Mouse (Mus musculus) liver, postnatal 0 days (tissue): ENCODE measurements at regions not wholly inside any gene's neighbourhood (a gene's known extent, or its start where the extent isn't known, plus 50 kb on each side); places are given as distances from the start of the nearest gene placed in this dataset.

ENCODE experiments used
- CTCF ChIP-seq: sonication (generic); IDR thresholded peaks from 2 replicates; pipeline ENCODE4 v1.5.1; 2016; ENCODE audit warnings: antibody characterized with exemption, low read depth
- EP300 ChIP-seq: IDR thresholded peaks from 2 replicates; pipeline ENCODE4 v1.6.1; 2016; ENCODE audit warnings: antibody characterized with exemption, low read depth, mild to moderate bottlenecking

DNA sequence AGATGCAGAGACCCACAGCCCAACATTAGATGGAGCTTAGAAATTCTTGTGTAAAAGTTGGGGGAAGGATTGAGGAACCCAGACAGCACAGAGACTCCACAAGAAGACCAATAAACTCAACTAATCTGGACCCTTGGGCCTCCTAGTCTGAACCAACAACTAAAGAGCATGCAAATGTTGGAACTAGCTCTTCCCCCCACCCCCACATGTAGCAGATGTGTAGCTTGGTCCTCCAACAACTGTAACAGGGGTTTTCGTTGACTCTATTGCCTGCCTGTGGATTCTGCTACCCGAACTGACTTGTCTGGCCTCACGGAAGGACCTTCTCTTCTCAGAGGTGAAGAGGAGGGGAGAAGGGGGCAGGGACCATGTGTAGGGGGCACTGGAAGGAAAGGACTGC, 365.2 kb downstream of the Edem1 start:
- TF ChIP-seq CTCF (no peak), EP300 (no peak)
